In genomic region chr3:92080462-92081284, GRCm38 (mm10) we compare ENCODE assay signal across 9 mouse cellular contexts. TPM values are rescaled to one million over a fixed set of nuclear protein-coding genes. Genes with fewer than 3 reads are reported as not detected.
DNase-seq lines count a peak whose midpoint lies in the region.
"Had no signal": no experiment of that assay in that cellular context is flagged by ENCODE, and none has a peak within 500 bp of the region (broad histone marks: within the 10 kb centered on the region; RNA-seq: fewer than 3 reads in every experiment).

No protein-coding gene starts in this region.

- under 1% methylated on average over 79 of the region's 82 CpGs for WGBS in midbrain, embryonic 10.5 days

- DNase-seq in adrenal gland, postnatal 10 days, result peak; percentile 85
- DNase-seq in embryo, embryonic 11.5 days (ENCODE audit: low read depth, low spot score), result peak; percentile 19
- DNase-seq in heart, adult 11 months, result peak; percentile 97
- peak; percentile 57 for DNase-seq in kidney, adult 11 months
- peak; percentile 56 for DNase-seq in left cerebral cortex, postnatal 4 days
- peak; percentile 87 for DNase-seq in midbrain, embryonic 10.5 days (ENCODE audit: low spot score)
- DNase-seq in splenic B cell, adult 2 months (ENCODE audit: low read depth, low spot score), result peak; percentile 6
- DNase-seq in MN1 (ENCODE audit: low spot score), result no peak

- H3K4me1 ChIP-seq in midbrain, embryonic 10.5 days, result peaks cover 16% of the 10 kb centered on the region

- intact Hi-C loops in left cerebral cortex, postnatal 4 days (cut with DNase I), result no loop called here

- H3K36me3 ChIP-seq in midbrain, embryonic 10.5 days, result no peaks in the 10 kb centered on the region
- no peaks in the 10 kb centered on the region for H3K36me3 ChIP-seq in splenic B cell, adult 2 months (ENCODE audit: control insufficient read depth, insufficient read depth, low read length, poor library complexity, severe bottlenecking)

- H3K9me3 ChIP-seq in midbrain, embryonic 10.5 days (replicated peaks), result no peaks in the 10 kb centered on the region

- H3K27me3 ChIP-seq in midbrain, embryonic 10.5 days (ENCODE audit: low read depth, poor library complexity, severe bottlenecking), result peaks cover 53% of the 10 kb centered on the region
- no peaks in the 10 kb centered on the region for H3K27me3 ChIP-seq in splenic B cell, adult 2 months (ENCODE audit: control insufficient read depth, insufficient read depth, low read length, poor library complexity, severe bottlenecking)

- peak overlapping the region; percentile 84 for H3K27ac ChIP-seq in midbrain, embryonic 10.5 days (replicated peaks)

- peak overlapping the region; percentile 85 for H3K4me3 ChIP-seq in midbrain, embryonic 10.5 days

RNA-seq across cellular contexts. Expression of gene Lor, which starts 2.3 kb away (rescaled TPM):
- total RNA-seq in adrenal gland, postnatal 10 days (2021), result not detected
- 1 to 10 TPM; 6.4 to 6.5 TPM for total RNA-seq in left cerebral cortex, postnatal 4 days (2021)
- 0.46 and 0.77 TPM in 2 replicates for polyA plus RNA-seq in midbrain, embryonic 10.5 days (2016; fragmentation: Nextera tagmentation; extraction: Ambion mirVana)

RNA-seq across cellular contexts. Expression of gene Prr9, which starts 43.1 kb away (rescaled TPM):
- not detected for total RNA-seq in adrenal gland, postnatal 10 days (2021)
- not detected for total RNA-seq in left cerebral cortex, postnatal 4 days (2021)
- polyA plus RNA-seq in midbrain, embryonic 10.5 days (2016; fragmentation: Nextera tagmentation; extraction: Ambion mirVana), result not detected in 2 replicates
- total RNA-seq: layer of hippocampus, postnatal 10 days had no signal

Comparison
In these comparisons a context has a peak if more than half of its experiments do, and no peak if none do; other contexts are left out.
1. RNA of gene Lor, which starts 2.3 kb away (total RNA-seq): 6.4 to 6.5 TPM in left cerebral cortex, postnatal 4 days; not detected in adrenal gland, postnatal 10 days; every median in the first group is over 4 times any median in the second.